Mouse (Mus musculus): ENCODE results near the gene Cabp1. TPM values are rescaled to one million over a fixed set of nuclear protein-coding genes. Genes with fewer than 3 reads are reported as not detected.
A peak's percentile ranks its signal among the peaks of the same experiment; 100 is the strongest.

The Cabp1 gene
- total and polyA plus RNA-seq, 3 experiments = 2.3 to 6.0 (median 3.9) TPM

DNA sequence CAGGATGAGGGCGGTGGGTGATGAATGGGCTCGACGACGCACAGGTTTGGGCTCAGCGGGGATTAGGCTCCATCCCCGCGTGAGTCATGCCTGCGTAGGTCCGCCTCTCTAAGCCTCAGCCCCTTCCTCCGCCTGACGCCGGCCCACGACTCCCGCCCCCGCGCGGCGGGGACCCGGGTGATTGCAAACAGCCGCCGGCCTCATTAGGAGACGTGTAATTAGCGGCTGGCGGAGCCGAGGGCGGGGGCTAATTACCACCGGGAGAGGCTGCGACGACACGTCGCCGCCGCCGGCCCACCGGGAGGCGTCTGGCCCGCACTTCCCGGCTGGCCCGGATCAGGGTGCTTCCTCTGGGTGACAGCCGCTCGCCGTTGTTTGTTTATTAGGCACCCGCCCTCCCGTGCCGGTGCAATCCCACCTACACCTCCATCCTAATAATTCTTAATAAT lies 41.2 kb upstream of the Cabp1 start:
- H3K27me3 ChIP-seq (ENCODE audit: control insufficient read depth, insufficient read depth, low read length) = no peaks in the 10 kb centered on the region
- H3K4me1 ChIP-seq (ENCODE audit: control insufficient read depth, insufficient read depth, low read length) = peaks cover 5% of the 10 kb centered on the region; the same call in 1 of the 2 replicates
- under 1% methylated on average over 45 of the region's 45 CpGs for WGBS
- peak overlapping the region; percentile 73 for H3K9ac ChIP-seq (ENCODE audit: low read depth, low read length)
- intact Hi-C loops (cut with DNase I) = loop anchor here (1.0 kb wide), 1 partner anchor 48 kb away; no protein-coding TSS in a partner anchor
- H3K36me3 ChIP-seq (ENCODE audit: control insufficient read depth, insufficient read depth, low read length) = no peaks in the 10 kb centered on the region
- peak overlapping the region; percentile 56 for H3K4me3 ChIP-seq
- H3K79me2 ChIP-seq (replicated peaks; ENCODE audit: control insufficient read depth, insufficient read depth, low read length) = no peaks in the 10 kb centered on the region
- H3K27ac ChIP-seq = peak overlapping the region; percentile 92
- no peak for TF ChIP-seq EP300 (IDR thresholded peaks at IDR 0.05; ENCODE audit: insufficient read depth, low read depth, low read length)
- TF ChIP-seq POLR2A (IDR thresholded peaks at IDR 0.05; ENCODE audit: insufficient read depth, low read depth, low read length) = peak; percentile 10; the same call in 1 of the 2 replicates
- DNase-seq = peak; percentile 85

DNA sequence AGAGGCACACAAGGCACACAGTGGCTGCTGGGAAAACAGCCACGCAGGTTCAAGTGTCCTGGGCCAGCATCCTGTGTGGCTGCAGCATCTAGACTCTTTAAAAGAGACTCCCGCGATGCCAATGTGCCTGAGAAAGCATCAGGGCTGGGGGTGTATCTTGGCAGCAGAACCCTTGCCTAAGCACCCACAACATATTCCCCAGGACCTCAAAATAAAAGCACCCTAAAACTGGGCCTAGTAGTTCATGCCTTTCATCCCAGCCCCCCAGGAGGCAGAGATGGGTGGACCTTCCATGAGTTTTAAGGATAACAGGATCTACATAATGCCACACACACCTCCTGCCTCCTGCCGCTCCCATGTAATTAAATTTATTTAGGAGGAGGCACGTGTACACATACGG lies 40.3 kb upstream of the Cabp1 start:
- TF ChIP-seq CTCF (IDR thresholded peaks at IDR 0.05) (no peak), POLR2A (IDR thresholded peaks at IDR 0.05; ENCODE audit: insufficient read depth, low read depth, low read length) (no peak), EP300 (IDR thresholded peaks at IDR 0.05; ENCODE audit: insufficient read depth, low read depth, low read length) (no peak)
- H3K27me3 ChIP-seq (ENCODE audit: control insufficient read depth, insufficient read depth, low read length) = no peaks in the 10 kb centered on the region
- H3K79me2 ChIP-seq (replicated peaks; ENCODE audit: control insufficient read depth, insufficient read depth, low read length) = no peaks in the 10 kb centered on the region
- WGBS = 85% methylated on average over 6 of the region's 6 CpGs
- no peak overlapping the region for H3K4me3 ChIP-seq
- H3K4me1 ChIP-seq (ENCODE audit: control insufficient read depth, insufficient read depth, low read length) = peaks cover 5% of the 10 kb centered on the region; the same call in 1 of the 2 replicates
- no peak overlapping the region for H3K9ac ChIP-seq (ENCODE audit: low read depth, low read length)
- H3K36me3 ChIP-seq (ENCODE audit: control insufficient read depth, insufficient read depth, low read length) = no peaks in the 10 kb centered on the region
- no peak overlapping the region; the same call in 1 of the 2 replicates for H3K27ac ChIP-seq
- intact Hi-C loops (cut with DNase I) = no loop called here
- no peak for DNase-seq

DNA sequence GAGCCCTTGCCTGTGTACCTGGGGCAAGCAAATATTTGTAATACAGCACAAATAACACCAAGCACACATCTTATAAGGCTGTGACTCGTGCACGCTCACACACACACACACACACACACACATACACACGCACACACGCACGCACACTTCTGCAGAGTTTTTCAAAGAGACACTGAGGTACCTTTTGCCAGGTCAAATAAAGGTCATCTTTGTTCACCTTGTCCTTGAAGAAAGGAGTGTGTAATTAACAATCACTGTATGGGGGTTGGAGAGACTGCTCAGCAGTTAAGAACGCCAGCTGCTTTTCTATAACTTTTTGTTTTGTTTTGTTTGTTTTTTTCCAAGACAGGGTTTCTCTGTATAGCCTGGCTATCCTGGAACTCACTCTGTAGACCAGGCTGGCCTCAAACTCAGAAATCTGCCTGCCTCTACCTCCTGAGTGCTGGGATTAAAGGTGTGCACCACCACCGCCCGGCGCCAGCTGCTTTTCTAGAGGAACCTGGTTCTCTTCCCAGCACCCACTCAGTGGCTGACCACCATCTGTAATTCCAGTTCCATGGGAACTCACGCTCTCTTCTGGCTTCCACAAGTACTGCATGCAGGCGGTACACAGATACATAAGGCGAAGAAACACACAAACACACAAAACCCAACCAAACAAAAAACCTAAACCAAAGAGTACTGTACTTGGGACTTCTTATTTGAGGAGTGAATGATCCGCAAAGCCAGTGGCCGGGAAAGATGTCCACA lies 39.0 kb upstream of the Cabp1 start:
- no peak for DNase-seq
- no peaks in the 10 kb centered on the region for H3K79me2 ChIP-seq (replicated peaks; ENCODE audit: control insufficient read depth, insufficient read depth, low read length)
- H3K36me3 ChIP-seq (ENCODE audit: control insufficient read depth, insufficient read depth, low read length) = no peaks in the 10 kb centered on the region
- no peak overlapping the region for H3K27ac ChIP-seq
- H3K4me3 ChIP-seq = no peak overlapping the region
- peaks cover 5% of the 10 kb centered on the region; the same call in 1 of the 2 replicates for H3K4me1 ChIP-seq (ENCODE audit: control insufficient read depth, insufficient read depth, low read length)
- H3K9ac ChIP-seq (ENCODE audit: low read depth, low read length) = no peak overlapping the region
- intact Hi-C loops (cut with DNase I) = no loop called here
- H3K27me3 ChIP-seq (ENCODE audit: control insufficient read depth, insufficient read depth, low read length) = no peaks in the 10 kb centered on the region
- WGBS = 94% methylated on average over 14 of the region's 14 CpGs
- TF ChIP-seq EP300 (IDR thresholded peaks at IDR 0.05; ENCODE audit: insufficient read depth, low read depth, low read length) (no peak), POLR2A (IDR thresholded peaks at IDR 0.05; ENCODE audit: insufficient read depth, low read depth, low read length) (no peak), CTCF (IDR thresholded peaks at IDR 0.05) (no peak)

DNA sequence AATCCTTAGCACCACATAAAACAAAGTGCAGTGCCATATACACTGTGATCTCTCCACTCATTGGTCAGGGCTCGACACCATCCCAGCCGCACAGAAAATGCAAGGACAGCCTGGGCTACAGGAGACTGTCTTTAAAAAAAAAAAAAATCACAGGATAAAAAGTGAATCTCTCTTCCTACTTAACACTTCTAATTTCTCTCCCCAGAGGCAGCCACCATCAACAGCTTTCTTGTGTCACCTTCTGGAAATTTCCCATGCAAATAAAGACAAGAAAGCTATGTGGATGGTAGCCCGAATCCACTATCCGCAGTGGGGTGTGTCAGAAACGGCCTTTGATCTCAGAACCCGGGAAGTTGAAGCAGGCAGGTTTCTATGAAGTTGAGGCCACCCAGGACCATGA lies 38.3 kb upstream of the Cabp1 start:
- H3K36me3 ChIP-seq (ENCODE audit: control insufficient read depth, insufficient read depth, low read length) = no peaks in the 10 kb centered on the region
- intact Hi-C loops (cut with DNase I) = no loop called here
- H3K9ac ChIP-seq (ENCODE audit: low read depth, low read length) = no peak overlapping the region
- no peak overlapping the region for H3K4me3 ChIP-seq
- WGBS = 74% methylated on average over 6 of the region's 6 CpGs
- TF ChIP-seq EP300 (IDR thresholded peaks at IDR 0.05; ENCODE audit: insufficient read depth, low read depth, low read length) (no peak), CTCF (IDR thresholded peaks at IDR 0.05) (no peak), POLR2A (IDR thresholded peaks at IDR 0.05; ENCODE audit: insufficient read depth, low read depth, low read length) (no peak)
- DNase-seq = no peak
- no peak overlapping the region for H3K27ac ChIP-seq
- peaks cover 5% of the 10 kb centered on the region; the same call in 1 of the 2 replicates for H3K4me1 ChIP-seq (ENCODE audit: control insufficient read depth, insufficient read depth, low read length)
- H3K79me2 ChIP-seq (replicated peaks; ENCODE audit: control insufficient read depth, insufficient read depth, low read length) = no peaks in the 10 kb centered on the region
- no peaks in the 10 kb centered on the region for H3K27me3 ChIP-seq (ENCODE audit: control insufficient read depth, insufficient read depth, low read length)

DNA sequence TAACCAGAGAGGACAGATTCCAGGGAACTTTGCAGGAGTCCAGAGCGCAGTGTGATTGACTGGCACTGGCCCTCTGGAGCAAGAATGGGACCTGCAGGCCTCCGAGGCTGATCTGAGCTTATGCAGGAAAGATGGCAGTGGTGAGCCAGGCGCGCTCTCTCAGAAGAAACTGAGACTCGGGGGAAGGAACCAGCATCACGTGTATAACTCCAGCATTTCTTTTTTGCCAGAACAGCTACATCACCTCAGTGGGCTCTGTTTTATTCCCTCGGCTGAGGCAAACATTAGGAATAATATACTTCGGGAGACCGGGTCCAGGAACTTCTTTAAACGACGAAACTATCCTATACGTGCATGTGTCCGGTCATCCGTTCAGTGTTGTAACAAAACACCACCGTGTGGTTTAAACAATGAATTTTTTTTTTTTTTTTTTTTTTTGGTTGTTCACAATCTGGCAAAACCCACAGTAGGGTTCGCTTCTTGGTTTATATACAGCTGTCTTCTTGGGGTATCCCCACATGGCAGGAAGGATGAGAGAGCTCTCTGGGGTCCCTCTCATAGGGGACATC lies 37.5 kb upstream of the Cabp1 start:
- intact Hi-C loops (cut with DNase I) = no loop called here
- H3K27me3 ChIP-seq (ENCODE audit: control insufficient read depth, insufficient read depth, low read length) = no peaks in the 10 kb centered on the region
- WGBS = 36% methylated on average over 16 of the region's 16 CpGs
- H3K4me3 ChIP-seq = no peak overlapping the region
- H3K4me1 ChIP-seq (ENCODE audit: control insufficient read depth, insufficient read depth, low read length) = peaks cover 3% of the 10 kb centered on the region; the same call in 1 of the 2 replicates
- no peaks in the 10 kb centered on the region for H3K79me2 ChIP-seq (replicated peaks; ENCODE audit: control insufficient read depth, insufficient read depth, low read length)
- no peak for DNase-seq
- no peak overlapping the region for H3K27ac ChIP-seq
- H3K36me3 ChIP-seq (ENCODE audit: control insufficient read depth, insufficient read depth, low read length) = no peaks in the 10 kb centered on the region
- no peak overlapping the region for H3K9ac ChIP-seq (ENCODE audit: low read depth, low read length)
- no peak for TF ChIP-seq POLR2A (IDR thresholded peaks at IDR 0.05; ENCODE audit: insufficient read depth, low read depth, low read length)
- TF ChIP-seq EP300 (IDR thresholded peaks at IDR 0.05; ENCODE audit: insufficient read depth, low read depth, low read length) = no peak
- 0 out of 2 replicates have a peak, but pooled peaks have one; percentile 9 for TF ChIP-seq CTCF (IDR thresholded peaks at IDR 0.05)

All from heart, adult 2 months (tissue).